Mouse (Mus musculus): ENCODE measurements around the gene Xaf1. TPM values are rescaled to one million over a fixed set of nuclear protein-coding genes. Genes with fewer than 3 reads are reported as not detected.
A peak's percentile ranks its signal among the peaks of the same experiment; 100 is the strongest.

Gene Xaf1
- polyA plus RNA-seq (2016; fragmentation: Nextera tagmentation; extraction: Ambion mirVana) = 1.5 and 1.6 TPM in 2 replicates

GRCm38 (mm10) chr11:72301334-72301733 is at the start of gene Xaf1:
TSS of gene Xaf1 (plus strand) at chr11:72301629.
- Histone ChIP-seq H3K9me3 (no peaks in the 10 kb centered on the region), H3K4me3 (peak within 1 kb of the TSS; percentile 25; the same call in 1 of the 2 replicates), H3K4me1 (peaks cover 11% of the 10 kb centered on the region), H3K27ac (peak within 1 kb of the TSS; percentile 57), H3K27me3 (ENCODE audit: insufficient read depth, poor library complexity, severe bottlenecking) (peaks cover 4% of the 10 kb centered on the region; the same call in 1 of the 2 replicates), H3K36me3 (no peaks in the 10 kb centered on the region)
- peak; percentile 78 for DNase-seq (ENCODE audit: low spot score)
- WGBS = 22% methylated on average over 6 of the region's 6 CpGs

- Histone ChIP-seq H3K9me3 (no peaks in the 10 kb centered on the region), H3K4me1 (no peaks in the 10 kb centered on the region), H3K4me3 (no peak overlapping the region), H3K36me3 (no peaks in the 10 kb centered on the region), H3K27me3 (ENCODE audit: insufficient read depth, poor library complexity, severe bottlenecking) (peaks cover 23% of the 10 kb centered on the region), H3K27ac (no peak overlapping the region)
- no peak for DNase-seq (ENCODE audit: low spot score)
- 89% methylated on average over 4 of the region's 4 CpGs for WGBS
Measured at GRCm38 (mm10) chr11:72255629-72256028, 45.8 kb upstream of the Xaf1 start.

GRCm38 (mm10) chr11:72256441-72256840 is 45.0 kb upstream of the Xaf1 start:
- Histone ChIP-seq H3K27ac (no peak overlapping the region), H3K27me3 (ENCODE audit: insufficient read depth, poor library complexity, severe bottlenecking) (peaks cover 23% of the 10 kb centered on the region), H3K4me1 (no peaks in the 10 kb centered on the region), H3K9me3 (no peaks in the 10 kb centered on the region), H3K4me3 (no peak overlapping the region), H3K36me3 (no peaks in the 10 kb centered on the region)
- 70% methylated on average over 2 of the region's 2 CpGs for WGBS
- DNase-seq (ENCODE audit: low spot score) = no peak

- 9% methylated on average over 11 of the region's 11 CpGs for whole genome bisulfite sequencing
- Histone ChIP-seq H3K27me3 (ENCODE audit: insufficient read depth, poor library complexity, severe bottlenecking) (peaks cover 62% of the 10 kb centered on the region), H3K4me3 (peak overlapping the region; percentile 64; the same call in 1 of the 2 replicates), H3K9me3 (no peaks in the 10 kb centered on the region), H3K27ac (no peak overlapping the region), H3K36me3 (no peaks in the 10 kb centered on the region), H3K4me1 (peaks cover 23% of the 10 kb centered on the region)
- DNase-seq (ENCODE audit: low spot score) = no peak
Measured at GRCm38 (mm10) chr11:72265483-72265882, 35.9 kb upstream of the Xaf1 start.

- peaks cover 62% of the 10 kb centered on the region for H3K27me3 ChIP-seq (ENCODE audit: insufficient read depth, poor library complexity, severe bottlenecking)
Measured at GRCm38 (mm10) chr11:72266207-72266959, 35.0 kb upstream of the Xaf1 start.

GRCm38 (mm10) chr11:72266960-72267560 is 34.4 kb upstream of the Xaf1 start, which contains the start of gene Slc13a5:
TSS of gene Slc13a5 (minus strand) at chr11:72267222.
- peaks cover 62% of the 10 kb centered on the region for H3K27me3 ChIP-seq (ENCODE audit: insufficient read depth, poor library complexity, severe bottlenecking)
- peak within 1 kb of the TSS; percentile 64 for H3K4me3 ChIP-seq
- WGBS = 3% methylated on average over 36 of the region's 36 CpGs
- H3K36me3 ChIP-seq = no peaks in the 10 kb centered on the region
- H3K9me3 ChIP-seq = no peaks in the 10 kb centered on the region
- H3K4me1 ChIP-seq = peaks cover 31% of the 10 kb centered on the region
- peak within 1 kb of the TSS; percentile 32 for H3K27ac ChIP-seq
- no peak for DNase-seq (ENCODE audit: low spot score)

More at GRCm38 (mm10) chr11:72266207-72266959, 35.0 kb upstream of the Xaf1 start:
- Histone ChIP-seq H3K27ac (peak overlapping the region; percentile 32), H3K9me3 (no peaks in the 10 kb centered on the region), H3K4me1 (peaks cover 26% of the 10 kb centered on the region), H3K4me3 (peak overlapping the region; percentile 64), H3K36me3 (no peaks in the 10 kb centered on the region)
- peak; percentile 84 for DNase-seq (ENCODE audit: low spot score)
- WGBS = 2% methylated on average over 46 of the region's 46 CpGs

GRCm38 (mm10) chr11:72271761-72272160 is 29.7 kb upstream of the Xaf1 start:
- H3K27ac ChIP-seq = no peak overlapping the region
- DNase-seq (ENCODE audit: low spot score) = peak; percentile 63
- WGBS = 33% methylated on average over 1 of the region's 1 CpGs
- H3K4me3 ChIP-seq = no peak overlapping the region
- no peaks in the 10 kb centered on the region for H3K9me3 ChIP-seq
- peaks cover 25% of the 10 kb centered on the region for H3K27me3 ChIP-seq (ENCODE audit: insufficient read depth, poor library complexity, severe bottlenecking)
- no peaks in the 10 kb centered on the region for H3K36me3 ChIP-seq
- H3K4me1 ChIP-seq = peaks cover 16% of the 10 kb centered on the region

GRCm38 (mm10) chr11:72273341-72273740 is 28.1 kb upstream of the Xaf1 start:
- peak; percentile 51 for DNase-seq (ENCODE audit: low spot score)
- Histone ChIP-seq H3K4me1 (peaks cover 8% of the 10 kb centered on the region), H3K4me3 (no peak overlapping the region), H3K9me3 (no peaks in the 10 kb centered on the region), H3K27ac (no peak overlapping the region), H3K36me3 (no peaks in the 10 kb centered on the region), H3K27me3 (ENCODE audit: insufficient read depth, poor library complexity, severe bottlenecking) (peaks cover 9% of the 10 kb centered on the region)
- 63% methylated on average over 3 of the region's 3 CpGs for WGBS

GRCm38 (mm10) chr11:72281143-72281851 is 20.1 kb upstream of the Xaf1 start:
- 77% methylated on average over 5 of the region's 5 CpGs for WGBS

GRCm38 (mm10) chr11:72281852-72282400 is 19.5 kb upstream of the Xaf1 start:
- DNase-seq (ENCODE audit: low spot score) = no peak
- H3K27ac ChIP-seq = no peak overlapping the region
- no peak overlapping the region for H3K4me3 ChIP-seq
- WGBS = 71% methylated on average over 5 of the region's 5 CpGs
- no peaks in the 10 kb centered on the region for H3K9me3 ChIP-seq
- H3K27me3 ChIP-seq (ENCODE audit: insufficient read depth, poor library complexity, severe bottlenecking) = no peaks in the 10 kb centered on the region
- no peaks in the 10 kb centered on the region for H3K4me1 ChIP-seq
- no peaks in the 10 kb centered on the region for H3K36me3 ChIP-seq

More at GRCm38 (mm10) chr11:72281143-72281851, 20.1 kb upstream of the Xaf1 start:
- H3K4me3 ChIP-seq = no peak overlapping the region
- no peak for DNase-seq (ENCODE audit: low spot score)
- H3K9me3 ChIP-seq = no peaks in the 10 kb centered on the region
- H3K27me3 ChIP-seq (ENCODE audit: insufficient read depth, poor library complexity, severe bottlenecking) = no peaks in the 10 kb centered on the region
- no peak overlapping the region for H3K27ac ChIP-seq
- no peaks in the 10 kb centered on the region for H3K36me3 ChIP-seq
- no peaks in the 10 kb centered on the region for H3K4me1 ChIP-seq

- H3K27ac ChIP-seq = no peak overlapping the region
- H3K27me3 ChIP-seq (ENCODE audit: insufficient read depth, poor library complexity, severe bottlenecking) = no peaks in the 10 kb centered on the region
- 86% methylated on average over 16 of the region's 16 CpGs for WGBS
- H3K4me1 ChIP-seq = no peaks in the 10 kb centered on the region
- no peak overlapping the region for H3K4me3 ChIP-seq
- no peak for DNase-seq (ENCODE audit: low spot score)
- no peaks in the 10 kb centered on the region for H3K36me3 ChIP-seq
- no peaks in the 10 kb centered on the region for H3K9me3 ChIP-seq
Measured at GRCm38 (mm10) chr11:72283486-72284224, 17.8 kb upstream of the Xaf1 start.

GRCm38 (mm10) chr11:72284532-72285182 is 16.8 kb upstream of the Xaf1 start:
- no peak overlapping the region for H3K27ac ChIP-seq
- 79% methylated on average over 14 of the region's 14 CpGs for WGBS
- H3K27me3 ChIP-seq (ENCODE audit: insufficient read depth, poor library complexity, severe bottlenecking) = no peaks in the 10 kb centered on the region
- no peaks in the 10 kb centered on the region for H3K36me3 ChIP-seq
- no peaks in the 10 kb centered on the region for H3K4me1 ChIP-seq
- DNase-seq (ENCODE audit: low spot score) = no peak
- H3K9me3 ChIP-seq = no peaks in the 10 kb centered on the region
- H3K4me3 ChIP-seq = no peak overlapping the region
